Mouse (Mus musculus): Measurements from ENCODE around the gene Zzz3. TPM values are rescaled to one million over a fixed set of nuclear protein-coding genes. Genes with fewer than 3 reads are reported as not detected.

Gene Zzz3
- total and polyA plus RNA-seq, 3 experiments: 64.2 to 116 (median 94.9) TPM

DNA sequence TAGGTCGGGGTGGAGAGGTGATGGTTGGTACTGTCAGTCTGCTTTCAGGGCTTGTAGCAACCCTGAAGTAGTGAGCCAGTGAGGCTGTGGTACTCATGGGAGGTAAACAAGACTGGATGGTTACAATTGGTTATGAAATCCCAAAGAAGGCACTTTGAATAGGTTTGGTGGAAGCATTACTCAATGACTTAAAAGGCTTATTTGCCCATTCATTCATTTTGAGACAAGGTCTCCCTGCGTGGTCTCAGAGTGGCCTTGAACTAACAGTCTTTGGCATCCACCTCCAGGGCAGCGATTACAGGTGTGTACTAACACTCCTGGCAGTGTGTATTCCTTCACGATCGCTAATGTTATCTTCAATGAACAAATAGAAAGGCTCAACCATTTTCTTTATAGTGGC lies 44.3 kb upstream of the Zzz3 start:
- TF ChIP-seq JUN (IDR thresholded peaks at IDR 0.05; ENCODE audit: insufficient read depth, low read depth, low read length) (no peak), ELF1 (IDR thresholded peaks at IDR 0.05; ENCODE audit: low read depth, low read length) (no peak), ZMIZ1 (IDR thresholded peaks at IDR 0.05; ENCODE audit: low read depth, low read length) (no peak), ZNF384 (IDR thresholded peaks at IDR 0.05; ENCODE audit: low read depth, low read length) (no peak), USF2 (conservative IDR thresholded peaks at IDR 0.05; ENCODE audit: low read depth, low read length) (no peak), SMC3 (IDR thresholded peaks at IDR 0.05; ENCODE audit: low read depth, low read length) (no peak), MAFK (IDR thresholded peaks at IDR 0.05; ENCODE audit: insufficient replicate concordance, low read length) (no peak), EP300 (IDR thresholded peaks at IDR 0.05; ENCODE audit: low read length) (no peak), CTCF (conservative IDR thresholded peaks at IDR 0.05 in 1 of 2, IDR thresholded peaks at IDR 0.05 in 1 of 2; ENCODE audit: low read depth in 2 of 2, low read length in 2 of 2) (no peak), ETS1 (conservative IDR thresholded peaks at IDR 0.05; ENCODE audit: low read depth, low read length) (no peak), E2F4 (IDR thresholded peaks at IDR 0.05; ENCODE audit: insufficient replicate concordance, low read depth, low read length) (no peak), PAX5 (IDR thresholded peaks at IDR 0.05; ENCODE audit: low read length) (no peak), HCFC1 (IDR thresholded peaks at IDR 0.05; ENCODE audit: low read depth, low read length) (no peak), MYC (IDR thresholded peaks at IDR 0.05; ENCODE audit: low read depth, low read length) (no peak)
- H3K79me2 ChIP-seq (replicated peaks; ENCODE audit: control insufficient read depth, extremely low read depth, insufficient read depth, poor library complexity, severe bottlenecking): peaks cover 50% of the 10 kb centered on the region
- peaks cover 6 to 37% of the 10 kb centered on the region in 2 experiments for H3K36me3 ChIP-seq (replicated peaks in 1 of 2; ENCODE audit: control insufficient read depth in 1 of 2, insufficient read depth in 1 of 2, low read length in 1 of 2)
- no peaks in the 10 kb centered on the region for H3K27me3 ChIP-seq (replicated peaks)
- dilution Hi-C loops (cut with MboI; ENCODE audit: extremely low pct_ligation_motif_present, extremely low pct_unique_long_range_greater_than_20kb, low sequenced_read_pairs): no loop called here
- H3K4me3 ChIP-seq (replicated peaks in 1 of 3; ENCODE audit: low read depth in 2 of 3, low read length in 2 of 3, poor library complexity in 1 of 3): no peak overlapping the region
- no peaks in the 10 kb centered on the region for H3K9me3 ChIP-seq (replicated peaks; ENCODE audit: low read length)
- in situ Hi-C loops (cut with MboI; ENCODE audit: low pct_ligation_motif_present, low pct_unique_long_range_greater_than_20kb, low sequenced_read_pairs): no loop called here
- DNase-seq (ENCODE audit: extremely low read depth): no peak
- no peak overlapping the region for H3K9ac ChIP-seq (ENCODE audit: insufficient read depth, low read depth)
- H3K27ac ChIP-seq (ENCODE audit: insufficient read depth, low read depth): no peak overlapping the region
- no peak overlapping the region for H3K4me2 ChIP-seq (ENCODE audit: insufficient read depth, low read depth, poor library complexity, severe bottlenecking)
- H3K4me1 ChIP-seq (ENCODE audit: control insufficient read depth in 1 of 2, insufficient read depth in 2 of 2): peaks cover 8 to 38% of the 10 kb centered on the region in 2 experiments

DNA sequence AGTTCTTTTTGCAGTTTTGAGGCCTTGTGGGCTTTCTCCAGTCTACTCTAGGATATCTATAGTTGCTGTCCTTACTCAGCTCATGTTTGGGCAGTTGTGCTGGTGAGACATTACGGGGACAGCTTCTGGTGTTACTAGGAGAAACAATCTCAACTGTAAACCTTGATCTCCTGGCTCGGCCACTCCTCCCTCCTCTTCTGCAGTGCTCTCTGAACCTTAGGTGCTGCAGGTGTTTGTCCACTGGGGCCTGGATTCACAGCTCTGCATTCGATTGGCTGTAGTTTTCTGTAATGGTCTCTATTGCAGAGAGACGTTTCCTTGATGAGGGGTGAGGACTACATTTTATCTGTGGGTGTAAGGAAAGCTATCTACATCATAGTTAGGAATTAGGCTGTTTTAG lies 43.0 kb upstream of the Zzz3 start:
- Histone ChIP-seq H3K27me3 (replicated peaks) (no peaks in the 10 kb centered on the region), H3K4me1 (ENCODE audit: control insufficient read depth in 1 of 2, insufficient read depth in 2 of 2) (peaks cover 16 to 46% of the 10 kb centered on the region in 2 experiments), H3K27ac (ENCODE audit: insufficient read depth, low read depth) (no peak overlapping the region), H3K79me2 (replicated peaks; ENCODE audit: control insufficient read depth, extremely low read depth, insufficient read depth, poor library complexity, severe bottlenecking) (peaks cover 41% of the 10 kb centered on the region), H3K4me2 (ENCODE audit: insufficient read depth, low read depth, poor library complexity, severe bottlenecking) (no peak overlapping the region), H3K9ac (ENCODE audit: insufficient read depth, low read depth) (no peak overlapping the region), H3K9me3 (replicated peaks; ENCODE audit: low read length) (no peaks in the 10 kb centered on the region), H3K4me3 (replicated peaks in 1 of 3; ENCODE audit: low read depth in 2 of 3, low read length in 2 of 3, poor library complexity in 1 of 3) (no peak overlapping the region), H3K36me3 (replicated peaks in 1 of 2; ENCODE audit: control insufficient read depth in 1 of 2, insufficient read depth in 1 of 2, low read length in 1 of 2) (peaks cover 6 to 37% of the 10 kb centered on the region in 2 experiments)
- in situ Hi-C loops (cut with MboI; ENCODE audit: low pct_ligation_motif_present, low pct_unique_long_range_greater_than_20kb, low sequenced_read_pairs): no loop called here
- dilution Hi-C loops (cut with MboI; ENCODE audit: extremely low pct_ligation_motif_present, extremely low pct_unique_long_range_greater_than_20kb, low sequenced_read_pairs): no loop called here
- no peak for DNase-seq (ENCODE audit: extremely low read depth)
- TF ChIP-seq RCOR1 (conservative IDR thresholded peaks at IDR 0.05; ENCODE audit: low read depth, low read length): no peak
- no peak for TF ChIP-seq MYC (IDR thresholded peaks at IDR 0.05; ENCODE audit: low read depth, low read length)
- no peak for TF ChIP-seq ETS1 (conservative IDR thresholded peaks at IDR 0.05; ENCODE audit: low read depth, low read length)
- TF ChIP-seq CHD2 (IDR thresholded peaks at IDR 0.05; ENCODE audit: low read length): no peak
- no peak for TF ChIP-seq MAX (IDR thresholded peaks at IDR 0.05; ENCODE audit: low read length)
- TF ChIP-seq JUN (IDR thresholded peaks at IDR 0.05; ENCODE audit: insufficient read depth, low read depth, low read length): no peak
- no peak for TF ChIP-seq SIN3A (IDR thresholded peaks at IDR 0.05; ENCODE audit: low read length)
- no peak for TF ChIP-seq UBTF (IDR thresholded peaks at IDR 0.05; ENCODE audit: low read depth, low read length)
- TF ChIP-seq MXI1 (IDR thresholded peaks at IDR 0.05; ENCODE audit: low read depth, low read length): no peak
- TF ChIP-seq USF2 (conservative IDR thresholded peaks at IDR 0.05; ENCODE audit: low read depth, low read length): no peak
- TF ChIP-seq E2F4 (IDR thresholded peaks at IDR 0.05; ENCODE audit: insufficient replicate concordance, low read depth, low read length): no peak
- TF ChIP-seq IRF4 (IDR thresholded peaks at IDR 0.05; ENCODE audit: low read depth, low read length): no peak
- TF ChIP-seq BHLHE40 (IDR thresholded peaks at IDR 0.05; ENCODE audit: low read depth, low read length): no peak
- no peak for TF ChIP-seq MEF2A (IDR thresholded peaks at IDR 0.05; ENCODE audit: borderline replicate concordance, low read depth, low read length)
- TF ChIP-seq KAT2A (IDR thresholded peaks at IDR 0.05; ENCODE audit: insufficient replicate concordance, low read length): no peak
- TF ChIP-seq NELFE (IDR thresholded peaks at IDR 0.05; ENCODE audit: low read depth, low read length): no peak
- no peak for TF ChIP-seq ZNF384 (IDR thresholded peaks at IDR 0.05; ENCODE audit: low read depth, low read length)
- no peak for TF ChIP-seq ZKSCAN1 (IDR thresholded peaks at IDR 0.05; ENCODE audit: borderline replicate concordance, low read depth, low read length)
- TF ChIP-seq TBP (conservative IDR thresholded peaks at IDR 0.05; ENCODE audit: low read depth, low read length): no peak
- no peak for TF ChIP-seq HCFC1 (IDR thresholded peaks at IDR 0.05; ENCODE audit: low read depth, low read length)

Measured in CH12.LX (cell line).